Comparison of ENCODE assay signal across 9 mouse cellular contexts in the genomic region with DNA sequence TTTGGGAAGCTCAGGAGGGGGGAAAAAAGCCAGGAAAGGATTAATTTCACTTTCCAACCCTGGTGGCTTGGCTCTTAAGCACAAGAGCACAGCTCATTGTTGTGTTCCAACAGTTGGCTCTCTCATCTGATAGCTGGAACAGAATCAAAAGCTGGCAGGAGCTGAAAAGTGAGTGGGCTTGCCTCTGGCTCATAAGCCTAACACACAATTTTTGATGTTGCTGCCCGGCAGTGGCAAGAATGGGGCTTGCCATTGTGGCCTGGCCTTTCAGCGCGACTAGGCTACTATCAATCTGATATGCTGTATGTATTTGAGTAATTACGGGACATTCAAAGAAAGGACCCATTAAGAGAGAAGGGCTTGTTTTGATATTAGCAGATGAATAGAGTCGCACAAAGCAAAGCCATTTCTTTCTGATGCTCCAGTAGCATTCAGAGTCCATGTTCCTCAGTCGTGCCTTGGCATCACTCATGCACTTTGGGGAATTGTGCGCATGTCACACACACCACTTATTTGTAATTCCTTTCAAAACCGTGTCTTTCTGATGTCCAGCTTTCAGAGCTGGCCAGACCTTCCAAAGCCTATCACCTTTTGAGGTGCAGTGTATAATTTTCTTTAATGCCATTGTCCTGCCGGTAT.
A peak's percentile ranks its signal among the peaks of the same experiment; 100 is the strongest.
DNase-seq lines count a peak whose midpoint lies in the region; ATAC-seq and TF ChIP-seq lines count a peak whose summit lies in the region.
"Had no signal": no experiment of that assay in that cellular context is flagged by ENCODE, and none has a peak within 500 bp of the region (broad histone marks: within the 10 kb centered on the region; RNA-seq: fewer than 3 reads in every experiment).

No protein-coding gene starts in this region.

- TF ChIP-seq CTCF in cerebellum, adult 2 months (IDR thresholded peaks at IDR 0.05; ENCODE audit: borderline replicate concordance, insufficient read depth, low read depth, low read length): no peak
- no peak for TF ChIP-seq CTCF in kidney, adult 2 months (conservative IDR thresholded peaks at IDR 0.05; ENCODE audit: insufficient read depth, insufficient read length, low read depth, low read length)

- DNase-seq in cerebellum, adult 2 months: peak; percentile 11 to 23
- DNase-seq in Muller cell, postnatal 12 days (ENCODE audit: inconsistent ontology term): peak; percentile 89
- DNase-seq in frontal cortex, postnatal 14 days (ENCODE audit: low spot score in 2 of 2): peak; percentile 15 to 41
- DNase-seq in left cerebral cortex, adult 9 months (ENCODE audit: low spot score in 2 of 2): peak; percentile 13 to 47
- no peak for DNase-seq in heart, adult 9 months (ENCODE audit: low spot score in 2 of 2)
- no peak for DNase-seq in embryo, embryonic 10.5 days (ENCODE audit: low spot score)
- DNase-seq in kidney, adult 2 months: no peak

- no peaks in the 10 kb centered on the region for H3K36me3 ChIP-seq in kidney, adult 2 months (ENCODE audit: control insufficient read depth, insufficient read depth, low read length)

- no peak overlapping the region for H3K27ac ChIP-seq in cerebellum, adult 2 months (ENCODE audit: insufficient read depth, low read length)
- no peak overlapping the region for H3K27ac ChIP-seq in kidney, adult 2 months (ENCODE audit: insufficient read depth, low read depth, low read length)

- no peaks in the 10 kb centered on the region for H3K27me3 ChIP-seq in cerebellum, adult 2 months (ENCODE audit: control insufficient read depth, insufficient read depth, low read length)
- H3K27me3 ChIP-seq in kidney, adult 2 months (replicated peaks; ENCODE audit: control insufficient read depth, insufficient read depth, low read length): no peaks in the 10 kb centered on the region

- WGBS in cerebellum, adult 2 months: 18% methylated on average over 9 of the region's 9 CpGs
- 91% methylated on average over 9 of the region's 9 CpGs for WGBS in kidney, adult 2 months

- H3K4me1 ChIP-seq in cerebellum, adult 2 months (ENCODE audit: control insufficient read depth, insufficient read depth, low read length): no peaks in the 10 kb centered on the region
- H3K4me1 ChIP-seq in kidney, adult 2 months (ENCODE audit: control insufficient read depth, insufficient read depth, low read length): no peaks in the 10 kb centered on the region

- no peak for TF ChIP-seq POLR2A in cerebellum, adult 2 months (IDR thresholded peaks at IDR 0.05; ENCODE audit: borderline replicate concordance, insufficient read depth, low read length)
- TF ChIP-seq POLR2A in kidney, adult 2 months (IDR thresholded peaks at IDR 0.05; ENCODE audit: low read depth, low read length): no peak

- no peak for ATAC-seq in cerebellum, adult (ENCODE audit: insufficient number of reproducible peaks, low FRiP score, low TSS enrichment)
- ATAC-seq: Patski had no signal

- no peak overlapping the region for H3K4me3 ChIP-seq in cerebellum, adult 2 months (replicated peaks; ENCODE audit: insufficient read depth, low read depth, low read length)
- no peak overlapping the region for H3K4me3 ChIP-seq in kidney, adult 2 months (ENCODE audit: insufficient read depth, low read depth, low read length)

Comparison
In these comparisons a context has a peak if more than half of its experiments do, and no peak if none do; other contexts are left out.
1. DNase-seq: peak in cerebellum, adult 2 months (2 of 2), Muller cell, postnatal 12 days (single experiment), frontal cortex, postnatal 14 days (2 of 2) and left cerebral cortex, adult 9 months (2 of 2); none in heart, adult 9 months (0 of 2), embryo, embryonic 10.5 days (single experiment) and kidney, adult 2 months (single experiment).